Comparison of ENCODE assay signal across 8 mouse cellular contexts in the genomic region with DNA sequence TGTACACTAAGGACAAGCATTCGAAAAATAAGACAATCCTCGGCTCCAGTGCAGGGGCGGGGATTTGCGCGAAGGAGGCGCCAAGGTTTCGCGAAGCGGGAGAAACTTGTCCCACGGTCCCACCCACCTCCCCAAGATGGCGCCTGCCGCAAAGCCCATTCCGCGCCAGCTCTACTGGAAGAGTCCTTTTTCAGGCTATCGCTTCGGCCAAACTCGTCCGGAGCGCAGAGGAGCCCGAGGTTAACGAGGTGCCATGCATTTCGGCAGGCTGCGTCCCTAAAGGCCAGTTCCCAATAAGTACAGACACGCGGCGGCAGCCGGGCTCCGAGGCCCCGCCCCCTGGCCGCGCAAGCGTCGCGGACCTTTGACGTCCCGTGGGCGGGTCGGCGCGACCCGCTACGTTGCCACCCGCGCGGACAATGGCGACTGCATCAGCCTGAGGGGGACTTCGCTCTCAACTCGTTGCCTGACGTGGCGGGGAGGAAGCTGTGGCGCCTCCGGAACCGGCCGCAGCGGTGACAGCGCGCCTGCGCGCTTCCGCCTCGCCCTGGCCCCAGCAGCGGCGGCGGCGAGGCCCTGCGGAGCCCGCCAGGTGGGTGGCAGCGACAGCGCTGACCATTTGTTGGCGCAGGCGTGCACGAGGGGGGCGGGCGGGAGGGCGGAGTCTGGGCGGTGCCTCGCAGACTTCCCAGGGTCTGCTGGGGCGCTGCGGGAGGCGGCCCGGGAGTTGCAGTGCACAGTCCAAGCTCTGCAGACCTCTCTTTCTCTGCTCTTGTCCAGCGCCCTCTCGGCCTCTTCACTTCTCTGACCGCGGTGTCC. TPM values are rescaled to one million over a fixed set of nuclear protein-coding genes. Genes with fewer than 3 reads are reported as not detected.
DNase-seq lines count a peak whose midpoint lies in the region; ATAC-seq lines count a peak whose summit lies in the region.

A gene (plus strand): TSS at position 410 of the 819 bp plus-strand sequence.

- DNase-seq in NIH3T3 (ENCODE audit: low read depth): peak; percentile 87
- DNase-seq in cerebellum, postnatal 10 days: peak; percentile 87 to 90
- DNase-seq in frontal cortex, postnatal 10 days (ENCODE audit: low spot score in 2 of 2): peak; percentile 63 to 80
- DNase-seq in layer of hippocampus, postnatal 25 days (ENCODE audit: extremely low spot score in 1 of 2, low spot score in 1 of 2): peak; percentile 65 to 84
- peak; percentile 73 for DNase-seq in lung, postnatal 25 days (ENCODE audit: low spot score)
- DNase-seq in retina, embryonic 14.5 days (ENCODE audit: low spot score): peak; percentile 79
- peak; percentile 85 for DNase-seq in thymus, postnatal 4 days

- H3K4me2 ChIP-seq in hindbrain, embryonic 12.5 days (replicated peaks): peak within 1 kb of the TSS; percentile 57

- H3K9me3 ChIP-seq in hindbrain, embryonic 12.5 days (replicated peaks): no peaks in the 10 kb centered on the region

- no peaks in the 10 kb centered on the region for H3K36me3 ChIP-seq in hindbrain, embryonic 12.5 days

- peak within 1 kb of the TSS; percentile 52 for H3K4me3 ChIP-seq in hindbrain, embryonic 12.5 days

- ATAC-seq in hindbrain, embryonic 12.5 days (ENCODE audit: low FRiP score): peak; percentile 98

- H3K9ac ChIP-seq in hindbrain, embryonic 12.5 days: peak within 1 kb of the TSS; percentile 65

- H3K27ac ChIP-seq in hindbrain, embryonic 12.5 days: peak within 1 kb of the TSS; percentile 94

- no peaks in the 10 kb centered on the region for H3K4me1 ChIP-seq in hindbrain, embryonic 12.5 days

- H3K27me3 ChIP-seq in hindbrain, embryonic 12.5 days: no peaks in the 10 kb centered on the region

- 20% methylated on average over 83 of the region's 85 CpGs for WGBS in hindbrain, embryonic 12.5 days

RNA-seq across cellular contexts. Expression of the gene that starts here (rescaled TPM):
- polyA plus RNA-seq in hindbrain, embryonic 12.5 days (2016; fragmentation: Nextera tagmentation; extraction: Ambion mirVana): 93.0 and 102 TPM in 2 replicates
- 10 to 100 TPM; 59.2 to 63.0 TPM for total RNA-seq in layer of hippocampus, postnatal 25 days (2021)

Comparison
In these comparisons a context has a peak if more than half of its experiments do, and no peak if none do; other contexts are left out.
1. Peak in every context shown above with its lines: DNase-seq, ATAC-seq, H3K4me3 ChIP-seq and H3K27ac ChIP-seq.